Mouse (Mus musculus) intestine, embryonic 16.5 days (tissue): Measurements from ENCODE around the gene Acaca. TPM values are rescaled to one million over a fixed set of nuclear protein-coding genes. Genes with fewer than 3 reads are reported as not detected.

ENCODE experiments used
- ATAC-seq: fragments of 200-750 bp; cut with Nextera tagmentation; 2 replicates; pipeline ENCODE4 v1.8.0; 2017; ENCODE audit warnings: moderate TSS enrichment, moderate library complexity
- H3K27ac ChIP-seq: fragments of 300-500 bp; sonication (generic); 2 replicates; pipeline ENCODE4 v1.5.1; 2014; ENCODE audit warnings: mild to moderate bottlenecking, low read length
- H3K27me3 ChIP-seq: fragments of 300-500 bp; sonication (generic); replicated peaks from 2 replicates; pipeline ENCODE4 v1.6.1; 2014; ENCODE audit warnings: low read length, control low read depth, mixed read lengths; ENCODE audit not compliant: control insufficient read depth, insufficient read depth
- H3K36me3 ChIP-seq: fragments of 300-500 bp; sonication (generic); 2 replicates; pipeline ENCODE4 v1.6.1; 2014; ENCODE audit warnings: low read length, control low read depth; ENCODE audit not compliant: control insufficient read depth, insufficient read depth
- H3K4me1 ChIP-seq: fragments of 300-500 bp; sonication (generic); 2 replicates; pipeline ENCODE4 v1.6.1; 2014; ENCODE audit warnings: low read length, control low read depth, mixed read lengths; ENCODE audit not compliant: control insufficient read depth, insufficient read depth
- H3K4me2 ChIP-seq: fragments of 300-500 bp; sonication (generic); 2 replicates; pipeline ENCODE4 v1.6.1; 2014; ENCODE audit warnings: low read depth, low read length, control low read depth
- H3K4me3 ChIP-seq: fragments of 300-500 bp; sonication (generic); 2 replicates; pipeline ENCODE4 v1.5.1; 2014; ENCODE audit warnings: mild to moderate bottlenecking, low read length
- H3K9ac ChIP-seq: fragments of 300-500 bp; sonication (generic); 2 replicates; pipeline ENCODE4 v1.6.1; 2014; ENCODE audit warnings: low read depth, low read length
- H3K9me3 ChIP-seq: fragments of 300-500 bp; sonication (generic); 2 replicates; pipeline ENCODE4 v1.6.1; 2016; ENCODE audit warnings: low read length, control low read depth; ENCODE audit not compliant: control insufficient read depth
- WGBS: fragments of 180-500 bp; shearing (Covaris S2); extraction: QIAGEN DNeasy Blood & Tissue Kit; methylation state at CpG from one replicate; pipeline ENCODE4 v1.1.7; 2014; 5-methylcytosine and 5-hydroxymethylcytosine counted together
- polyA plus RNA-seq: library from polyadenylated mRNA; unstranded; fragments of >200 nt; fragmentation: Nextera tagmentation; extraction: Ambion mirVana; gene quantifications from 2 replicates; pipeline ENCODE4 v1.2.1, GENCODE M21; 2015

Acaca gene
- polyA plus RNA-seq, 1 experiment from 2014 or later: 8.3 TPM

DNA sequence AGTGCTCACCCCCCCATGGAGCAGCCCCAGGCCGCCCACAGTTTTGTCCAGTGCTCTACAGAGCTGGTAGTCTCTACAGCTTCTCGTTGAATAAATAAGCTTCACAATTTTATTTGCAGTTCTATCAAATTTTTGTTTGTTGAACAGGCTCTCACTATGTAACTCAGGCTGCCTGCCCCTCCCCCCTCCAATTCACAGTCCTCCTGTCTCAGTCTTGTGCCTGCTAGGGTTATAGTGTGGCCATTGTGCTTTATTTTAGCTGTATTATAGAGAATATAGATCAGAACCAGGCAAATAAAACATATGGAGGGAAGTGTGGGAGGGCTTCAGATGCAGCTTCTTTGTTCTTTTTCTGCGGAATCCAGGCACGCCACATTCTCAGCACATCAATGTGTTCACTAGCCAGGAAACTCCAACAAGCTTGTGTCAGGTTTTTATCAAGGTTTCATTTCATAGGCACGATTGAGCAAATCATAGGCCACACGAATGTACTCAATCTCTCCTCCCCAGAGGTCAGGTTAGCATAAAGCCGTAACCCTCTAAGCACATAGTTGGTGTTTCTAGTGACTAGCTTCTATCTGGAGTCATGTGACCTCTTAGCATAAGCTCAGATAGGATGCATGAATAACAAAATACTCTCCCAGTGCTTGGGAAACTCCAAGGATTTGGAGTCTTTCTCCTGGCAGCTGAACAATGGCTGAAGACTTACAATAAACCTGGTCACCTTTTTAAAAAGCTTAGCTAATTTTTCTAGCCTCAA lies 153.7 kb downstream of the Acaca start:
- Histone ChIP-seq H3K4me3 (no peak overlapping the region), H3K27me3 (no peaks in the 10 kb centered on the region), H3K27ac (no peak overlapping the region), H3K9me3 (no peaks in the 10 kb centered on the region), H3K9ac (no peak overlapping the region), H3K36me3 (no peaks in the 10 kb centered on the region), H3K4me1 (no peaks in the 10 kb centered on the region), H3K4me2 (no peak overlapping the region)
- ATAC-seq: no peak
- 85% methylated on average over 7 of the region's 7 CpGs for WGBS

DNA sequence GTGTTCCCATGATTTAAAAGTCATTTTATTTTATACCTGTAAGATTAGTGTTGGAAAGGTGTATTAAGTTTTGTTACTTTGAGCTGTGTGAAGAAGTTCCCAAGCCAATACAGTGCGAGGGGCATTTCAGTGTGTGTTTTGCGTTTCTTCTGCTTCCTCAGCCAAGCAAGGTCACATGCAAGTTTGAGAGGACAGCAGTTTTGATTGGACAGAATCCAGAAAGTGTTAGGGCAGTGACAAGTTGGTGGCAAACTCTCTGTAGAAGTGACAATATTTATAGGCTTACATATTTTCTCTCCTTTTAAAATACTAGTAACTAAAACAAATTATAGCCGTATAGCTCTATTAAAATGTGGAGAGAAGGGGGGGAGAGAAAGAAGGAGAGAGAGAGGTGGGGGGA lies 161.3 kb downstream of the Acaca start:
- Histone ChIP-seq H3K27me3 (no peaks in the 10 kb centered on the region), H3K36me3 (peaks cover 2% of the 10 kb centered on the region; the same call in 1 of the 2 replicates), H3K4me3 (no peak overlapping the region), H3K9ac (no peak overlapping the region), H3K4me2 (no peak overlapping the region), H3K9me3 (no peaks in the 10 kb centered on the region), H3K4me1 (no peaks in the 10 kb centered on the region), H3K27ac (no peak overlapping the region)
- no peak for ATAC-seq
- 71% methylated on average over 3 of the region's 3 CpGs for WGBS

GRCm38 (mm10) chr11:84292532-84292931 lies 163.1 kb downstream of the Acaca start:
- no peaks in the 10 kb centered on the region for H3K9me3 ChIP-seq
- no peaks in the 10 kb centered on the region for H3K27me3 ChIP-seq
- peaks cover 2% of the 10 kb centered on the region; the same call in 1 of the 2 replicates for H3K36me3 ChIP-seq
- no peaks in the 10 kb centered on the region for H3K4me1 ChIP-seq
- H3K4me3 ChIP-seq: no peak overlapping the region
- 79% methylated on average over 3 of the region's 3 CpGs for WGBS
- H3K27ac ChIP-seq: no peak overlapping the region
- H3K9ac ChIP-seq: no peak overlapping the region
- no peak overlapping the region for H3K4me2 ChIP-seq
- no peak for ATAC-seq

- Histone ChIP-seq H3K9ac (no peak overlapping the region), H3K4me1 (no peaks in the 10 kb centered on the region), H3K27me3 (no peaks in the 10 kb centered on the region), H3K36me3 (peaks cover 2% of the 10 kb centered on the region; the same call in 1 of the 2 replicates), H3K4me3 (no peak overlapping the region), H3K27ac (no peak overlapping the region), H3K4me2 (no peak overlapping the region), H3K9me3 (no peaks in the 10 kb centered on the region)
- WGBS: 77% methylated on average over 3 of the region's 3 CpGs
- no peak for ATAC-seq
Measured at GRCm38 (mm10) chr11:84293288-84293687, 163.8 kb downstream of the Acaca start.

DNA sequence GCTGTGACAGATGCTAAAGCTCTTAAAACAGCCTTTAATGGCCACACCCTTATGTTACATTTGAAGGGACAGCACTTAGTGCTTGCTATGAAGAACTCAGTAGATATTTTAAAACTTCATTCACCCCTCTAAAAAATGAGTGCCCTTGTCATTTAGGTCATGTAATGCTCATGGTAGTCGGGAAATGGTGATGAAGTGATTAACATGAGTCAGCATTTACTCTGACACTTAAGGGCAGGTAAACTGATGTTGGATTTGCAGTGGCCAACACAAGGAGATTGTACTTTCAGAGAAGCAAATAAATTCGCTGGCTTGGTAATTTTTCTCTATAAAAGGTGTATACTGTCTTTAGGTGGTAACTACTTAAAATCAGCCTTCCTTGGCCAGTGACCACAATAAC lies 166.9 kb downstream of the Acaca start:
- Histone ChIP-seq H3K4me2 (no peak overlapping the region), H3K9ac (no peak overlapping the region), H3K4me1 (no peaks in the 10 kb centered on the region), H3K27ac (no peak overlapping the region), H3K36me3 (peaks cover 2% of the 10 kb centered on the region; the same call in 1 of the 2 replicates), H3K9me3 (no peaks in the 10 kb centered on the region), H3K27me3 (no peaks in the 10 kb centered on the region), H3K4me3 (no peak overlapping the region)
- 91% methylated on average over 2 of the region's 2 CpGs for WGBS
- no peak for ATAC-seq

GRCm38 (mm10) chr11:84305474-84305873 lies 176.0 kb downstream of the Acaca start:
- H3K27me3 ChIP-seq: no peaks in the 10 kb centered on the region
- H3K9ac ChIP-seq: no peak overlapping the region
- WGBS: 91% methylated on average over 1 of the region's 1 CpGs

GRCm38 (mm10) chr11:84306158-84306742 lies 176.8 kb downstream of the Acaca start:
- H3K27me3 ChIP-seq: no peaks in the 10 kb centered on the region
- H3K9me3 ChIP-seq: no peaks in the 10 kb centered on the region
- 90% methylated on average over 6 of the region's 6 CpGs for WGBS
- H3K4me1 ChIP-seq: no peaks in the 10 kb centered on the region
- no peak overlapping the region for H3K4me3 ChIP-seq
- no peak for ATAC-seq
- H3K27ac ChIP-seq: no peak overlapping the region
- H3K4me2 ChIP-seq: no peak overlapping the region
- no peak overlapping the region for H3K9ac ChIP-seq
- no peaks in the 10 kb centered on the region for H3K36me3 ChIP-seq

More at GRCm38 (mm10) chr11:84305474-84305873, 176.0 kb downstream of the Acaca start:
- no peak for ATAC-seq
- H3K9me3 ChIP-seq: no peaks in the 10 kb centered on the region
- H3K4me1 ChIP-seq: no peaks in the 10 kb centered on the region
- H3K27ac ChIP-seq: no peak overlapping the region
- no peak overlapping the region for H3K4me3 ChIP-seq
- H3K4me2 ChIP-seq: no peak overlapping the region
- no peaks in the 10 kb centered on the region for H3K36me3 ChIP-seq

GRCm38 (mm10) chr11:84324032-84324752 lies 194.7 kb downstream of the Acaca start:
- ATAC-seq: no peak
- Histone ChIP-seq H3K36me3 (no peaks in the 10 kb centered on the region; the same call in 1 of the 2 replicates), H3K27ac (no peak overlapping the region), H3K4me3 (no peak overlapping the region), H3K4me2 (no peak overlapping the region), H3K9me3 (no peaks in the 10 kb centered on the region), H3K9ac (no peak overlapping the region), H3K4me1 (no peaks in the 10 kb centered on the region), H3K27me3 (no peaks in the 10 kb centered on the region)
- WGBS: 69% methylated on average over 7 of the region's 7 CpGs

GRCm38 (mm10) chr11:84327086-84327485 lies 197.6 kb downstream of the Acaca start:
- Histone ChIP-seq H3K36me3 (no peaks in the 10 kb centered on the region; the same call in 1 of the 2 replicates), H3K9me3 (no peaks in the 10 kb centered on the region), H3K4me3 (no peak overlapping the region), H3K9ac (no peak overlapping the region), H3K4me1 (no peaks in the 10 kb centered on the region), H3K27me3 (no peaks in the 10 kb centered on the region), H3K27ac (no peak overlapping the region), H3K4me2 (no peak overlapping the region)
- 77% methylated on average over 4 of the region's 4 CpGs for WGBS
- ATAC-seq: no peak
